Comparison of ENCODE assay signal across 10 mouse cellular contexts in the genomic region with DNA sequence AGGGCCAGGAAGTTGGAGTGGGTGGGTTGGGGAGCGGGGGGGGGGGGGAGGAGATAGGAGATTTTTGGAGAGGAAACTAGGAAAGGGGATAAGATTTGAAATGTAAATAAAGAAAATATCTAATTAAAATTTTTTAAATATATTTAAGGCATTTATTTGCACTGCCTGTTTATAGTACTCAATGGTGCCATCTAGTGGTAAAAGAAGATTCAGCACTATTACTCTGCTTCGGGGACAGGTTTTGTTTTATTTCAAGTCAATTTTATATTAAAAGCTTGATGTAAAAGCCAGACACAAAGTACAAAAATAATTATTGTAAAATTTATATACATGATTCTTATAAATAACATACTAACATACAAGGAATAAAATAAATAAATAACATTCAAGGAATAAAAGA.
A peak's percentile ranks its signal among the peaks of the same experiment; 100 is the strongest.
DNase-seq lines count a peak whose midpoint lies in the region; TF ChIP-seq lines count a peak whose summit lies in the region.
"Had no signal": no experiment of that assay in that cellular context is flagged by ENCODE, and none has a peak within 500 bp of the region (broad histone marks: within the 10 kb centered on the region; RNA-seq: fewer than 3 reads in every experiment).

No protein-coding gene starts in this region.

- intact Hi-C loops in left cerebral cortex, adult 2 months (cut with DNase I) = loop anchor here (1.0 to 10.0 kb wide), 3 partner anchors 123 to 237 kb away; no protein-coding TSS in a partner anchor
- intact Hi-C loops in left cerebral cortex, postnatal 36 days (cut with DNase I) = no loop called here

- no peaks in the 10 kb centered on the region for H3K9me3 ChIP-seq in MEL (replicated peaks; ENCODE audit: insufficient read depth, low read length)
- H3K9me3 ChIP-seq: embryonic facial prominence, embryonic 15.5 days; limb, embryonic 15.5 days had no signal

- no peaks in the 10 kb centered on the region for H3K27me3 ChIP-seq in MEL (ENCODE audit: control insufficient read depth in 1 of 2, insufficient read depth in 2 of 2, low read length in 2 of 2)
- H3K27me3 ChIP-seq: embryonic facial prominence, embryonic 15.5 days; limb, embryonic 15.5 days had no signal

- H3K27ac ChIP-seq in left cerebral cortex, adult 2 months = no peak overlapping the region
- H3K27ac ChIP-seq in MEL (ENCODE audit: control insufficient read depth, low read depth, low read length) = no peak overlapping the region
- H3K27ac ChIP-seq: embryonic facial prominence, embryonic 15.5 days; limb, embryonic 15.5 days had no signal

- no peaks in the 10 kb centered on the region for H3K36me3 ChIP-seq in MEL (ENCODE audit: control insufficient read depth in 1 of 2, insufficient read depth in 2 of 2, low read length in 2 of 2)
- H3K36me3 ChIP-seq: embryonic facial prominence, embryonic 15.5 days had no signal

- TF ChIP-seq POLR2A in MEL (IDR thresholded peaks at IDR 0.05; ENCODE audit: control insufficient read depth in 1 of 2, insufficient read depth in 1 of 2, low read depth in 1 of 2, low read length in 2 of 2, poor library complexity in 1 of 2) = no peak

- DNase-seq in cerebellum, postnatal 14 days = peak; percentile 9 to 45
- DNase-seq in cerebellum, postnatal 36 days = no peak
- no peak for DNase-seq in left cerebral cortex, adult 2 months (ENCODE audit: extremely low spot score in 1 of 2, low spot score in 2 of 2)
- no peak for DNase-seq in left cerebral cortex, postnatal 36 days (ENCODE audit: low spot score in 2 of 2)
- DNase-seq in MEL (ENCODE audit: low read depth, low spot score) = peak; percentile 67
- DNase-seq in forelimb bud, embryonic 11.5 days (ENCODE audit: low read depth, low spot score) = peak; percentile 40
- DNase-seq in spleen, postnatal 14 days (ENCODE audit: low spot score in 2 of 2) = no peak
- no peak for DNase-seq in adrenal gland, postnatal 14 days

- TF ChIP-seq CTCF in left cerebral cortex, adult 2 months (IDR thresholded peaks at IDR 0.05) = peak; percentile 76
- peak in 1 of 3 experiments; percentile 64; a peak in 3 of 6 replicates for TF ChIP-seq CTCF in MEL (IDR thresholded peaks at IDR 0.05 in 2 of 3, conservative IDR thresholded peaks at IDR 0.05 in 1 of 3; ENCODE audit: control insufficient read depth in 1 of 3, insufficient read depth in 1 of 3, low read depth in 2 of 3, low read length in 3 of 3, poor library complexity in 1 of 3, severe bottlenecking in 1 of 3)

- TF ChIP-seq EP300 in MEL (IDR thresholded peaks at IDR 0.05; ENCODE audit: low read depth in 1 of 2, low read length in 2 of 2) = no peak

- TF ChIP-seq RAD21 in MEL (IDR thresholded peaks at IDR 0.05; ENCODE audit: low read depth, low read length) = peak; percentile 69

- H3K4me3 ChIP-seq in left cerebral cortex, adult 2 months = no peak overlapping the region
- no peak overlapping the region for H3K4me3 ChIP-seq in MEL (ENCODE audit: control insufficient read depth in 1 of 2, insufficient read depth in 1 of 2, low read depth in 2 of 2, low read length in 2 of 2)
- H3K4me3 ChIP-seq: embryonic facial prominence, embryonic 15.5 days; limb, embryonic 15.5 days had no signal

- H3K9ac ChIP-seq in MEL (ENCODE audit: control insufficient read depth, low read depth, low read length, poor library complexity, severe bottlenecking) = no peak overlapping the region
- H3K9ac ChIP-seq: embryonic facial prominence, embryonic 15.5 days; limb, embryonic 15.5 days had no signal

- no peaks in the 10 kb centered on the region for H3K79me2 ChIP-seq in MEL (ENCODE audit: control insufficient read depth, insufficient read depth, low read length, poor library complexity)

- H3K4me1 ChIP-seq in MEL (ENCODE audit: control insufficient read depth in 1 of 2, insufficient read depth in 2 of 2, low read length in 2 of 2) = no peaks in the 10 kb centered on the region
- H3K4me1 ChIP-seq: embryonic facial prominence, embryonic 15.5 days; limb, embryonic 15.5 days had no signal

TF ChIP-seq in MEL, 35 proteins besides CTCF, POLR2A, EP300 and RAD21:
- TF ChIP-seq ZNF384 (IDR thresholded peaks at IDR 0.05; ENCODE audit: low read depth, low read length) (no peak), NRF1 (IDR thresholded peaks at IDR 0.05; ENCODE audit: insufficient read depth, low read depth, low read length, poor library complexity, severe bottlenecking) (no peak), CHD1 (IDR thresholded peaks at IDR 0.05; ENCODE audit: low read depth, low read length) (no peak), E2F4 (IDR thresholded peaks at IDR 0.05; ENCODE audit: borderline replicate concordance, low read depth, low read length) (no peak), MXI1 (IDR thresholded peaks at IDR 0.05; ENCODE audit: low read depth, low read length) (no peak), ZC3H11A (IDR thresholded peaks at IDR 0.05; ENCODE audit: low read depth, low read length) (peak; percentile 67), MAFK (IDR thresholded peaks at IDR 0.05; ENCODE audit: borderline replicate concordance, low read depth, low read length) (no peak), USF1 (IDR thresholded peaks at IDR 0.05; ENCODE audit: low read depth, low read length) (no peak), SIN3A (IDR thresholded peaks at IDR 0.05; ENCODE audit: low read length) (peak; percentile 11; the same call in 1 of the 2 replicates), POLR2AphosphoS5 (IDR thresholded peaks at IDR 0.05; ENCODE audit: borderline replicate concordance, low read depth, low read length) (no peak), SMC3 (IDR thresholded peaks at IDR 0.05; ENCODE audit: low read depth, low read length) (peak; percentile 74), GATA1 (IDR thresholded peaks at IDR 0.05; ENCODE audit: low read depth, low read length) (no peak)

Comparison
In these comparisons a context has a peak if more than half of its experiments do, and no peak if none do; other contexts are left out.
1. DNase-seq: peak in cerebellum, postnatal 14 days (2 of 2), MEL (single experiment) and forelimb bud, embryonic 11.5 days (single experiment); none in cerebellum, postnatal 36 days (0 of 2), left cerebral cortex, adult 2 months (0 of 2), left cerebral cortex, postnatal 36 days (0 of 2), spleen, postnatal 14 days (0 of 2) and adrenal gland, postnatal 14 days (single experiment).